Comparison of ENCODE assay signal across 9 mouse cellular contexts in the genomic region with DNA sequence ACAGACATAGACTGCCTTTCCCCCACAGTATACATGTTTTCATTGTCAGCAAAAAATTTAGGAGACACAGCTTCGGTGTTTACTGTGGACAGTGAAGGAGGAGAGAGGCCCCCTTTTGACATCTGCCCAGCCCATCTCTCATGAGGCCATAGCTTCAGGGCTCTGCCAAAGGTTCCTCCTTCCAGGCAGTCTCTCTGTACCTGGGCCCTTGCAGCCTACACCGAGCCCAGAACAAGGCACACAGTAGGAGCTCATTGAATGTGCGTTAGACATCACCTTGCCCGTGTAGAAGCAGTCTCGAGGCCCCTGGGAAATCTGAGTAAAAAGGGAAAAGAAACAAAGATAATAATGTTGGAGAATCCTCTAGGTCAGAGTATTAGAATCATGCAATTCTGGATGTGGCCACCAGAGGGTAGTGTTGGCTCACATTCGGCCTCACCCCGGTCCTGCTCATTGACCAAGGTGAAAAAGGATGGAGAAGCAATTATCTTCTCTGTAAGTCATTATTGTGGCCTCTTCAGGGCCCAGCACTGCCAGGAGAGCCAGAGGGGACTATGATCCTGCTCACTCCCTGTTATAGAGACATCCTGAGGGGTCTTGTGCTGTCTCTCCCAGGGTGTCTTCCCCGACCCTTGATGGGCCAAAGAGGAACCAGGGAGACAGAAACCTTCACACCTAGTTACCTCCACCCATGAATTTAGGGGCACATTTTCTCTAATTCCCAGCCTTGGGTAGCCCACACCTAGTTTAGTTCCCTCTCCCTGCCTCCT. TPM values are rescaled to one million over a fixed set of nuclear protein-coding genes. Genes with fewer than 3 reads are reported as not detected.
DNase-seq lines count a peak whose midpoint lies in the region; ATAC-seq and TF ChIP-seq lines count a peak whose summit lies in the region.
"Had no signal": no experiment of that assay in that cellular context is flagged by ENCODE, and none has a peak within 500 bp of the region (broad histone marks: within the 10 kb centered on the region; RNA-seq: fewer than 3 reads in every experiment).

No protein-coding gene starts in this region.

- no peak overlapping the region for H3K4me2 ChIP-seq in heart, postnatal 0 days (ENCODE audit: low read depth, low read length)

- no peaks in the 10 kb centered on the region for H3K36me3 ChIP-seq in G1E (replicated peaks)
- no peaks in the 10 kb centered on the region for H3K36me3 ChIP-seq in heart, postnatal 0 days (replicated peaks; ENCODE audit: control insufficient read depth, insufficient read depth, low read length)

- no peak for ATAC-seq in G1E (ENCODE audit: extremely low read depth, insufficient number of reproducible peaks, low FRiP score, poor library complexity, severe bottlenecking)
- peak; percentile 78 for ATAC-seq in erythroblast, adult 5-6 weeks (replicated peaks; ENCODE audit: low FRiP score, poor library complexity, severe bottlenecking)
- peak; percentile 55 for ATAC-seq in heart, postnatal 0 days (ENCODE audit: insufficient read depth, low read depth)

- peaks cover 22% of the 10 kb centered on the region for H3K27me3 ChIP-seq in G1E (ENCODE audit: insufficient read depth, low read length)
- H3K27me3 ChIP-seq in heart, postnatal 0 days (ENCODE audit: control insufficient read depth, insufficient read depth, low read length) = peaks cover 23% of the 10 kb centered on the region

- H3K9ac ChIP-seq in heart, postnatal 0 days (replicated peaks; ENCODE audit: low read depth, low read length) = no peak overlapping the region

- DNase-seq in G1E (ENCODE audit: low spot score) = peak; percentile 63
- peak; percentile 73 for DNase-seq in brain, embryonic 14.5 days (ENCODE audit: low read depth)
- DNase-seq in heart, postnatal 0 days (ENCODE audit: low spot score) = peak; percentile 62
- peak; percentile 71 to 85 for DNase-seq in kidney, postnatal 25 days
- DNase-seq in lung, adult 2 months = peak; percentile 81
- DNase-seq in thymus, postnatal 10 days (ENCODE audit: low spot score in 2 of 2) = peak; percentile 50 to 78

- TF ChIP-seq POLR2A in brain, embryonic 14.5 days (IDR thresholded peaks at IDR 0.05; ENCODE audit: borderline replicate concordance, extremely low read depth, insufficient read depth, insufficient read length, poor library complexity, severe bottlenecking) = no peak
- TF ChIP-seq POLR2A in lung, adult 2 months (IDR thresholded peaks at IDR 0.05; ENCODE audit: borderline replicate concordance, extremely low read depth, low read depth, low read length) = no peak
- TF ChIP-seq POLR2A in olfactory bulb, adult 2 months (IDR thresholded peaks at IDR 0.05; ENCODE audit: insufficient read depth, low read depth, low read length) = no peak

- peak; percentile 75 for TF ChIP-seq CTCF in G1E (IDR thresholded peaks at IDR 0.05; ENCODE audit: low read depth, low read length)
- TF ChIP-seq CTCF in brain, embryonic 14.5 days (IDR thresholded peaks at IDR 0.05; ENCODE audit: borderline replicate concordance, extremely low read depth, insufficient read depth, insufficient read length) = peak; percentile 86
- TF ChIP-seq CTCF in heart, postnatal 0 days (IDR thresholded peaks at IDR 0.05; ENCODE audit: low read depth) = peak; percentile 89
- TF ChIP-seq CTCF in lung, adult 2 months (IDR thresholded peaks at IDR 0.05; ENCODE audit: insufficient read depth, low read length) = peak; percentile 94
- TF ChIP-seq CTCF in olfactory bulb, adult 2 months (IDR thresholded peaks at IDR 0.05; ENCODE audit: insufficient read depth, low read depth, low read length) = peak; percentile 38; the same call in 1 of the 2 replicates

- no peak for TF ChIP-seq EP300 in heart, postnatal 0 days (IDR thresholded peaks at IDR 0.05; ENCODE audit: low read depth)

- 14% methylated on average over 8 of the region's 8 CpGs for WGBS in heart, postnatal 0 days
- 9% methylated on average over 8 of the region's 8 CpGs for WGBS in lung, adult 2 months
- WGBS in olfactory bulb, adult 2 months = 15% methylated on average over 8 of the region's 8 CpGs

- no peaks in the 10 kb centered on the region for H3K9me3 ChIP-seq in G1E (replicated peaks)
- H3K9me3 ChIP-seq in heart, postnatal 0 days (replicated peaks; ENCODE audit: control insufficient read depth, low read length) = no peaks in the 10 kb centered on the region

- 0 out of 2 replicates have a peak, but pooled peaks cover 3% of the 10 kb centered on the region for H3K4me1 ChIP-seq in G1E (ENCODE audit: insufficient read depth, low read depth, low read length)
- H3K4me1 ChIP-seq in heart, postnatal 0 days (ENCODE audit: control insufficient read depth, insufficient read depth) = no peaks in the 10 kb centered on the region
- peaks cover 4% of the 10 kb centered on the region; the same call in 1 of the 2 replicates for H3K4me1 ChIP-seq in lung, adult 2 months (ENCODE audit: control insufficient read depth, insufficient read depth, low read length)
- peaks cover 12% of the 10 kb centered on the region for H3K4me1 ChIP-seq in olfactory bulb, adult 2 months (ENCODE audit: control insufficient read depth, insufficient read depth, low read length)

- H3K4me3 ChIP-seq in G1E (ENCODE audit: low read depth, low read length) = no peak overlapping the region
- H3K4me3 ChIP-seq in heart, postnatal 0 days (ENCODE audit: low read depth, low read length) = no peak overlapping the region
- no peak overlapping the region for H3K4me3 ChIP-seq in lung, adult 2 months (replicated peaks; ENCODE audit: extremely low read depth, low read depth, low read length)
- H3K4me3 ChIP-seq in olfactory bulb, adult 2 months (ENCODE audit: insufficient read depth, low read depth, low read length) = no peak overlapping the region

- H3K27ac ChIP-seq in heart, postnatal 0 days (ENCODE audit: low read depth) = no peak overlapping the region
- H3K27ac ChIP-seq in olfactory bulb, adult 2 months (ENCODE audit: insufficient read depth, low read depth, low read length) = no peak overlapping the region

RNA-seq across cellular contexts. Expression of a gene that starts 6.5 kb away (rescaled TPM):
- total RNA-seq in G1E (2014; fragmentation: Nextera tagmentation) (not detected in 2 replicates), G1E (2017) (0.05 TPM in 1 of 2 replicates, not detected in the other)
- not detected in 2 replicates for polyA plus RNA-seq in G1E (2012)
- polyA plus RNA-seq in brain, embryonic 14.5 days (2012; rRNA removed) = 188 and 226 TPM in 2 replicates
- total RNA-seq in erythroblast, adult 5-6 weeks (2015; ENCODE audit: low replicate concordance) = not detected in 2 replicates
- not detected in 2 replicates for total RNA-seq in erythroblast, adult 5-6 weeks (2017; ENCODE audit: low replicate concordance)
- 3.5 and 5.7 TPM in 2 replicates for total RNA-seq in heart, postnatal 0 days (2014; rRNA removed; ENCODE audit: low replicate concordance)
- 2.0 TPM in 2 replicates for polyA plus RNA-seq in heart, postnatal 0 days (2015; fragmentation: Nextera tagmentation; extraction: Ambion mirVana)
- 9.3 and 14.3 TPM in 2 replicates for polyA plus RNA-seq in lung, adult 2 months (2012; rRNA removed)
- polyA plus RNA-seq in olfactory bulb, adult 2 months (2012; ENCODE audit: insufficient read depth, insufficient read length, low replicate concordance, missing spikeins) = not detected in 2 replicates

RNA-seq across cellular contexts. Expression of a gene that starts 28.2 kb away (rescaled TPM):
- total RNA-seq in G1E (2014; fragmentation: Nextera tagmentation) = not detected in 2 replicates
- not detected in 2 replicates for total RNA-seq in G1E (2017)
- polyA plus RNA-seq in G1E (2012) = not detected in 2 replicates
- 0.60 and 0.66 TPM in 2 replicates for polyA plus RNA-seq in brain, embryonic 14.5 days (2012; rRNA removed)
- total RNA-seq in erythroblast, adult 5-6 weeks (2015; ENCODE audit: low replicate concordance) = not detected in 2 replicates
- total RNA-seq in erythroblast, adult 5-6 weeks (2017; ENCODE audit: low replicate concordance) = not detected in 2 replicates
- total RNA-seq in heart, postnatal 0 days (2014; rRNA removed; ENCODE audit: low replicate concordance) = not detected in 2 replicates
- polyA plus RNA-seq in heart, postnatal 0 days (2015; fragmentation: Nextera tagmentation; extraction: Ambion mirVana) = not detected in 2 replicates
- polyA plus RNA-seq in lung, adult 2 months (2012; rRNA removed) = not detected in 2 replicates
- polyA plus RNA-seq in olfactory bulb, adult 2 months (2012; ENCODE audit: insufficient read depth, insufficient read length, low replicate concordance, missing spikeins) = not detected in 2 replicates
- total RNA-seq: layer of hippocampus, adult 8-10 months had no signal

RNA-seq across cellular contexts. Expression of a gene that starts 35.2 kb away (rescaled TPM):
- not detected in 2 replicates for total RNA-seq in G1E (2014; fragmentation: Nextera tagmentation)
- total RNA-seq in G1E (2017) = 0.33 and 0.58 TPM in 2 replicates
- not detected in 2 replicates for polyA plus RNA-seq in G1E (2012)
- 69.6 and 94.2 TPM in 2 replicates for polyA plus RNA-seq in brain, embryonic 14.5 days (2012; rRNA removed)
- 1.5 and 2.3 TPM in 2 replicates for total RNA-seq in erythroblast, adult 5-6 weeks (2015; ENCODE audit: low replicate concordance)
- total RNA-seq in erythroblast, adult 5-6 weeks (2017; ENCODE audit: low replicate concordance) = 0.28 and 1.8 TPM in 2 replicates
- 319 and 341 TPM in 2 replicates for total RNA-seq in heart, postnatal 0 days (2014; rRNA removed; ENCODE audit: low replicate concordance)
- polyA plus RNA-seq in heart, postnatal 0 days (2015; fragmentation: Nextera tagmentation; extraction: Ambion mirVana) = 135 and 142 TPM in 2 replicates
- polyA plus RNA-seq in lung, adult 2 months (2012; rRNA removed) = 631 and 728 TPM in 2 replicates
- not detected in 2 replicates for polyA plus RNA-seq in olfactory bulb, adult 2 months (2012; ENCODE audit: insufficient read depth, insufficient read length, low replicate concordance, missing spikeins)

RNA-seq across cellular contexts. Expression of a gene that starts 42.7 kb away (rescaled TPM):
- total RNA-seq in G1E (2014; fragmentation: Nextera tagmentation) (916 and 1,324 TPM in 2 replicates), G1E (2017) (235 and 344 TPM in 2 replicates)
- polyA plus RNA-seq in G1E (2012) = 514 and 548 TPM in 2 replicates
- polyA plus RNA-seq in brain, embryonic 14.5 days (2012; rRNA removed) = 291 and 330 TPM in 2 replicates
- 580 and 688 TPM in 2 replicates for total RNA-seq in erythroblast, adult 5-6 weeks (2015; ENCODE audit: low replicate concordance)
- total RNA-seq in erythroblast, adult 5-6 weeks (2017; ENCODE audit: low replicate concordance) = 168 and 350 TPM in 2 replicates
- 64.1 and 105 TPM in 2 replicates for total RNA-seq in heart, postnatal 0 days (2014; rRNA removed; ENCODE audit: low replicate concordance)
- polyA plus RNA-seq in heart, postnatal 0 days (2015; fragmentation: Nextera tagmentation; extraction: Ambion mirVana) = 1,927 and 2,123 TPM in 2 replicates
- polyA plus RNA-seq in lung, adult 2 months (2012; rRNA removed) = 125 and 131 TPM in 2 replicates
- not detected in 2 replicates for polyA plus RNA-seq in olfactory bulb, adult 2 months (2012; ENCODE audit: insufficient read depth, insufficient read length, low replicate concordance, missing spikeins)

RNA-seq across cellular contexts. Expression of a gene that starts 52.2 kb away (rescaled TPM):
- total RNA-seq in G1E (2014; fragmentation: Nextera tagmentation) (not detected in 2 replicates), G1E (2017) (0.06 TPM in 1 of 2 replicates, not detected in the other)
- polyA plus RNA-seq in G1E (2012) = not detected in 2 replicates
- polyA plus RNA-seq in brain, embryonic 14.5 days (2012; rRNA removed) = 20.2 and 21.1 TPM in 2 replicates
- total RNA-seq in erythroblast, adult 5-6 weeks (2015; ENCODE audit: low replicate concordance) = not detected in 2 replicates
- not detected in 2 replicates for total RNA-seq in erythroblast, adult 5-6 weeks (2017; ENCODE audit: low replicate concordance)
- total RNA-seq in heart, postnatal 0 days (2014; rRNA removed; ENCODE audit: low replicate concordance) = 58.0 and 66.1 TPM in 2 replicates
- polyA plus RNA-seq in heart, postnatal 0 days (2015; fragmentation: Nextera tagmentation; extraction: Ambion mirVana) = 39.3 and 42.9 TPM in 2 replicates
- 40.6 and 53.9 TPM in 2 replicates for polyA plus RNA-seq in lung, adult 2 months (2012; rRNA removed)
- polyA plus RNA-seq in olfactory bulb, adult 2 months (2012; ENCODE audit: insufficient read depth, insufficient read length, low replicate concordance, missing spikeins) = not detected in 2 replicates

Comparison
In these comparisons a context has a peak if more than half of its experiments do, and no peak if none do; other contexts are left out.
1. CTCF ChIP-seq: peak in every context shown above with its lines; median percentile 94 in lung, adult 2 months; 89 in heart, postnatal 0 days; 86 in brain, embryonic 14.5 days; 75 in G1E; 38 in olfactory bulb, adult 2 months.
2. RNA of a gene that starts 6.5 kb away (polyA plus RNA-seq): not detected in olfactory bulb, adult 2 months and 188 to 226 TPM in brain, embryonic 14.5 days; 9.3 to 14.3 TPM in lung, adult 2 months, 2.0 TPM in heart, postnatal 0 days and not detected in G1E; every median in the first group is over 10 times any median in the second.
3. RNA of a gene that starts 35.2 kb away (polyA plus RNA-seq): 631 to 728 TPM in lung, adult 2 months, 135 to 142 TPM in heart, postnatal 0 days and 69.6 to 94.2 TPM in brain, embryonic 14.5 days; not detected in G1E and not detected in olfactory bulb, adult 2 months; every median in the first group is over 10 times any median in the second.
4. Peak in every context shown above with its lines, with median percentiles within 50 percentile points of each other: DNase-seq.